Mouse (Mus musculus) Muller cell, postnatal 12 days (primary cell): ENCODE measurements around the gene Spty2d1.

Experiments
- DNase-seq: peaks from one replicate; pipeline ENCODE4 v3.0.0-alpha.2; 2015; ENCODE audit errors: inconsistent ontology term

The Spty2d1 gene

GRCm38 (mm10) chr7:46987073-46987472, 21.1 kb downstream of the Spty2d1 start:
- DNase-seq, result no peak

GRCm38 (mm10) chr7:46986646-46987045, 21.6 kb downstream of the Spty2d1 start:
- peak; percentile 86 for DNase-seq

GRCm38 (mm10) chr7:46985718-46986505, 22.3 kb downstream of the Spty2d1 start:
- peak; percentile 70 for DNase-seq

- no peak for DNase-seq
Observed at GRCm38 (mm10) chr7:46983280-46983679, 24.9 kb downstream of the Spty2d1 start, which contains the start of gene Gm9999. TSS of gene Gm9999 (plus strand) at chr7:46983580.

GRCm38 (mm10) chr7:46975456-46975855, 32.8 kb downstream of the Spty2d1 start:
- no peak for DNase-seq

GRCm38 (mm10) chr7:46974648-46975047, 33.6 kb downstream of the Spty2d1 start:
- no peak for DNase-seq

GRCm38 (mm10) chr7:46969898-46970297, 38.3 kb downstream of the Spty2d1 start:
- DNase-seq, result no peak

GRCm38 (mm10) chr7:46964070-46964469, 44.1 kb downstream of the Spty2d1 start:
- DNase-seq, result no peak

- DNase-seq, result peak; percentile 90
Observed at GRCm38 (mm10) chr7:46962806-46963618, 45.2 kb downstream of the Spty2d1 start.

- DNase-seq, result no peak
Observed at GRCm38 (mm10) chr7:46962132-46962531, 46.1 kb downstream of the Spty2d1 start.

GRCm38 (mm10) chr7:46960991-46961390, 47.2 kb downstream of the Spty2d1 start:
- DNase-seq, result peak; percentile 26

GRCm38 (mm10) chr7:46958853-46959252, 49.4 kb downstream of the Spty2d1 start:
- DNase-seq, result no peak

- DNase-seq, result peak; percentile 93
Observed at GRCm38 (mm10) chr7:46957831-46958691, 50.1 kb downstream of the Spty2d1 start, which contains the start of gene Uevld. TSS of gene Uevld (minus strand) at chr7:46958527.
